Comparison of ENCODE assay signal across 11 mouse cellular contexts in the genomic region with DNA sequence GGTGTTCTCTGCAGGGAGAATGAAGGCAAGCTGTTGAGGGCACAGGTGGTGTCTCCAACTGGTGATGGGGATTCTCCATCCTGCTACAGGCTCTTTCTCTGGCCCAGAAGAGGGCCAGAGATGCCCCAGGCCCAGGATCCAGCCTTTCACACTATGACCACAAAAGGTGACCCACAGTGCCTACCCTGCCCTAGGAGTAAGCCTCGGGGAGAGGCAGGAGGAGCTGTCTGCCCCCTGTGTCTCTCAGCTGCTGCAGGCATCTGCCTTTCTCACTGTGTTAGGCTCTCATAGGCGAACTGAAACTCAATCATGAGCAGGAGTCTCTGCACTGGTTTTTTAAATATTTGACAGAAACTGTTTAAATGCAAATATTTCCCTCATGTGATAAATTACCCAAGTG.
"Had no signal": no experiment of that assay in that cellular context is flagged by ENCODE, and none has a peak within 500 bp of the region (broad histone marks: within the 10 kb centered on the region; RNA-seq: fewer than 3 reads in every experiment).

No protein-coding gene starts in this region.

- H3K4me1 ChIP-seq: liver, embryonic 13.5 days had no signal

- H3K4me2 ChIP-seq: liver, embryonic 13.5 days; midbrain, embryonic 15.5 days had no signal

- ATAC-seq: midbrain, embryonic 15.5 days had no signal

- H3K9ac ChIP-seq: liver, embryonic 13.5 days; midbrain, embryonic 15.5 days had no signal

- H3K27me3 ChIP-seq: liver, embryonic 13.5 days; midbrain, embryonic 15.5 days had no signal

- H3K4me3 ChIP-seq: layer of hippocampus, adult 2 months; liver, embryonic 13.5 days; midbrain, embryonic 15.5 days had no signal

- DNase-seq: kidney, adult 18-20 months; kidney, adult 9 months; kidney, postnatal 14 days; layer of hippocampus, adult 9-11 months; liver, embryonic 13.5 days; lung, adult 2 months; lung, postnatal 14 days; lung, postnatal 4 days; thymus, postnatal 25 days had no signal

- H3K9me3 ChIP-seq: liver, embryonic 13.5 days; midbrain, embryonic 15.5 days had no signal

- H3K36me3 ChIP-seq: liver, embryonic 13.5 days; midbrain, embryonic 15.5 days had no signal

- H3K27ac ChIP-seq: layer of hippocampus, adult 2 months; liver, embryonic 13.5 days had no signal
